Mouse (Mus musculus) embryonic facial prominence, embryonic 15.5 days (tissue): ENCODE measurements around the gene Traf3ip2. TPM values are rescaled to one million over a fixed set of nuclear protein-coding genes. Genes with fewer than 3 reads are reported as not detected.

ENCODE experiments used
- ATAC-seq: fragments of 200-750 bp; cut with Nextera tagmentation; 2 replicates; pipeline ENCODE4 v1.8.0; 2017; ENCODE audit warnings: low read depth, moderate TSS enrichment; ENCODE audit not compliant: insufficient number of reproducible peaks, low FRiP score, low TSS enrichment
- H3K27ac ChIP-seq: fragments of 300-500 bp; sonication (generic); replicated peaks from 2 replicates; pipeline ENCODE4 v1.5.1; 2015; ENCODE audit warnings: mild to moderate bottlenecking, inconsistent platforms
- H3K27me3 ChIP-seq: fragments of 300-500 bp; sonication (generic); 2 replicates; pipeline ENCODE4 v1.6.1; 2015; ENCODE audit warnings: inconsistent platforms
- H3K36me3 ChIP-seq: fragments of 300-500 bp; sonication (generic); 2 replicates; pipeline ENCODE4 v1.6.1; 2015; ENCODE audit warnings: mild to moderate bottlenecking, inconsistent platforms
- H3K4me1 ChIP-seq: fragments of 300-500 bp; sonication (generic); 2 replicates; pipeline ENCODE4 v1.6.1; 2015; ENCODE audit warnings: inconsistent platforms
- H3K4me2 ChIP-seq: fragments of 300-500 bp; sonication (generic); replicated peaks from 2 replicates; pipeline ENCODE4 v1.6.1; 2015; ENCODE audit warnings: mild to moderate bottlenecking, inconsistent platforms
- H3K4me3 ChIP-seq: fragments of 300-500 bp; sonication (generic); replicated peaks from 2 replicates; pipeline ENCODE4 v1.5.1; 2015; ENCODE audit warnings: mild to moderate bottlenecking, inconsistent platforms
- H3K9ac ChIP-seq: fragments of 300-500 bp; sonication (generic); 2 replicates; pipeline ENCODE4 v1.6.1; 2015; ENCODE audit warnings: inconsistent platforms
- H3K9me3 ChIP-seq: fragments of 300-500 bp; sonication (generic); replicated peaks from 2 replicates; pipeline ENCODE4 v1.6.1; 2016; ENCODE audit warnings: inconsistent platforms
- WGBS: fragments of 180-500 bp; shearing (Covaris S2); methylation state at CpG from one replicate; pipeline ENCODE4 v1.1.7; 2015; 5-methylcytosine and 5-hydroxymethylcytosine counted together
- polyA plus RNA-seq: library from polyadenylated mRNA; unstranded; fragments of >200 nt; fragmentation: Nextera tagmentation; extraction: Ambion mirVana; gene quantifications from 2 replicates; pipeline ENCODE4 v1.2.1, GENCODE M21; 2015

Traf3ip2 gene
- polyA plus RNA-seq = 22.2 and 22.3 TPM in 2 replicates

- no peaks in the 10 kb centered on the region for H3K36me3 ChIP-seq
- peak within 1 kb of the TSS; percentile 97 for H3K27ac ChIP-seq
- H3K4me1 ChIP-seq = peaks cover 50% of the 10 kb centered on the region
- H3K4me3 ChIP-seq = peak within 1 kb of the TSS; percentile 44
- no peaks in the 10 kb centered on the region for H3K9me3 ChIP-seq
- H3K4me2 ChIP-seq = peak within 1 kb of the TSS; percentile 52
- WGBS = 38% methylated on average over 4 of the region's 4 CpGs
- no peak for ATAC-seq
- H3K27me3 ChIP-seq = no peaks in the 10 kb centered on the region
- peak within 1 kb of the TSS; percentile 33 for H3K9ac ChIP-seq
Measured at GRCm38 (mm10) chr10:39612633-39612988, at the start of gene Traf3ip2. Traf3ip2 (plus strand) TSS chr10:39612934.

- Histone ChIP-seq H3K9ac (no peak overlapping the region), H3K4me1 (peaks cover 16% of the 10 kb centered on the region), H3K4me2 (no peak overlapping the region), H3K27me3 (no peaks in the 10 kb centered on the region), H3K9me3 (no peaks in the 10 kb centered on the region), H3K4me3 (no peak overlapping the region), H3K27ac (no peak overlapping the region), H3K36me3 (no peaks in the 10 kb centered on the region)
- no peak for ATAC-seq
- 51% methylated on average over 24 of the region's 24 CpGs for WGBS
Measured at GRCm38 (mm10) chr10:39563552-39564223, 49.0 kb upstream of the Traf3ip2 start.

GRCm38 (mm10) chr10:39566901-39567300 lies 45.8 kb upstream of the Traf3ip2 start:
- WGBS = 86% methylated on average over 12 of the region's 12 CpGs
- Histone ChIP-seq H3K36me3 (no peaks in the 10 kb centered on the region), H3K4me1 (peaks cover 35% of the 10 kb centered on the region), H3K27me3 (no peaks in the 10 kb centered on the region), H3K27ac (no peak overlapping the region), H3K9me3 (no peaks in the 10 kb centered on the region), H3K4me3 (no peak overlapping the region), H3K4me2 (no peak overlapping the region), H3K9ac (no peak overlapping the region)
- no peak for ATAC-seq

- peaks cover 37% of the 10 kb centered on the region for H3K4me1 ChIP-seq
- no peaks in the 10 kb centered on the region for H3K9me3 ChIP-seq
- no peak for ATAC-seq
- H3K36me3 ChIP-seq = no peaks in the 10 kb centered on the region
- 91% methylated on average over 4 of the region's 4 CpGs for WGBS
- no peaks in the 10 kb centered on the region for H3K27me3 ChIP-seq
- H3K4me3 ChIP-seq = no peak overlapping the region
- no peak overlapping the region for H3K9ac ChIP-seq
- H3K4me2 ChIP-seq = no peak overlapping the region
- no peak overlapping the region for H3K27ac ChIP-seq
Measured at GRCm38 (mm10) chr10:39568991-39569390, 43.7 kb upstream of the Traf3ip2 start.

- WGBS = 32% methylated on average over 7 of the region's 7 CpGs
- peak overlapping the region; percentile 44; the same call in 1 of the 2 replicates for H3K27ac ChIP-seq
Measured at GRCm38 (mm10) chr10:39571011-39571410, 41.7 kb upstream of the Traf3ip2 start.

GRCm38 (mm10) chr10:39572050-39572671 lies 40.6 kb upstream of the Traf3ip2 start:
- no peak overlapping the region for H3K4me3 ChIP-seq
- peaks cover 55% of the 10 kb centered on the region for H3K4me1 ChIP-seq
- H3K27ac ChIP-seq = no peak overlapping the region
- ATAC-seq = no peak
- H3K9ac ChIP-seq = no peak overlapping the region
- H3K9me3 ChIP-seq = no peaks in the 10 kb centered on the region
- no peaks in the 10 kb centered on the region for H3K36me3 ChIP-seq
- no peaks in the 10 kb centered on the region for H3K27me3 ChIP-seq
- 67% methylated on average over 9 of the region's 9 CpGs for WGBS
- H3K4me2 ChIP-seq = no peak overlapping the region

More at GRCm38 (mm10) chr10:39571011-39571410, 41.7 kb upstream of the Traf3ip2 start:
- no peaks in the 10 kb centered on the region for H3K36me3 ChIP-seq
- ATAC-seq = no peak
- no peak overlapping the region for H3K4me3 ChIP-seq
- no peak overlapping the region for H3K4me2 ChIP-seq
- H3K9me3 ChIP-seq = no peaks in the 10 kb centered on the region
- peaks cover 44% of the 10 kb centered on the region for H3K4me1 ChIP-seq
- no peak overlapping the region for H3K9ac ChIP-seq
- no peaks in the 10 kb centered on the region for H3K27me3 ChIP-seq

GRCm38 (mm10) chr10:39572672-39573051 lies 40.1 kb upstream of the Traf3ip2 start:
- Histone ChIP-seq H3K4me1 (peaks cover 56% of the 10 kb centered on the region), H3K36me3 (no peaks in the 10 kb centered on the region), H3K9me3 (no peaks in the 10 kb centered on the region), H3K4me3 (no peak overlapping the region), H3K9ac (no peak overlapping the region), H3K27me3 (no peaks in the 10 kb centered on the region), H3K27ac (no peak overlapping the region), H3K4me2 (no peak overlapping the region)
- peak; percentile 49; the same call in 1 of the 2 replicates for ATAC-seq
- WGBS = 43% methylated on average over 6 of the region's 6 CpGs

GRCm38 (mm10) chr10:39576466-39576865 lies 36.3 kb upstream of the Traf3ip2 start:
- Histone ChIP-seq H3K9me3 (no peaks in the 10 kb centered on the region), H3K4me2 (no peak overlapping the region), H3K4me3 (no peak overlapping the region), H3K9ac (no peak overlapping the region), H3K36me3 (no peaks in the 10 kb centered on the region), H3K27me3 (no peaks in the 10 kb centered on the region), H3K4me1 (peaks cover 33% of the 10 kb centered on the region), H3K27ac (peak overlapping the region; percentile 69)
- ATAC-seq = no peak
- 42% methylated on average over 6 of the region's 6 CpGs for WGBS

- no peak for ATAC-seq
- 79% methylated on average over 8 of the region's 8 CpGs for WGBS
- Histone ChIP-seq H3K9me3 (no peaks in the 10 kb centered on the region), H3K9ac (no peak overlapping the region), H3K4me1 (peaks cover 31% of the 10 kb centered on the region), H3K4me2 (no peak overlapping the region), H3K27me3 (no peaks in the 10 kb centered on the region), H3K4me3 (no peak overlapping the region), H3K27ac (no peak overlapping the region), H3K36me3 (no peaks in the 10 kb centered on the region)
Measured at GRCm38 (mm10) chr10:39580477-39580876, 32.3 kb upstream of the Traf3ip2 start.

GRCm38 (mm10) chr10:39582385-39582784 lies 30.3 kb upstream of the Traf3ip2 start:
- ATAC-seq = no peak
- Histone ChIP-seq H3K4me1 (peaks cover 31% of the 10 kb centered on the region), H3K4me3 (no peak overlapping the region), H3K4me2 (no peak overlapping the region), H3K27ac (no peak overlapping the region), H3K36me3 (no peaks in the 10 kb centered on the region), H3K9ac (no peak overlapping the region), H3K27me3 (no peaks in the 10 kb centered on the region), H3K9me3 (no peaks in the 10 kb centered on the region)
- WGBS = 71% methylated on average over 2 of the region's 2 CpGs

GRCm38 (mm10) chr10:39583718-39584117 lies 29.0 kb upstream of the Traf3ip2 start:
- no peak overlapping the region for H3K9ac ChIP-seq
- H3K36me3 ChIP-seq = no peaks in the 10 kb centered on the region
- WGBS = 48% methylated on average over 12 of the region's 12 CpGs
- H3K4me1 ChIP-seq = peaks cover 42% of the 10 kb centered on the region
- no peaks in the 10 kb centered on the region for H3K9me3 ChIP-seq
- ATAC-seq = peak; percentile 48; the same call in 1 of the 2 replicates
- no peaks in the 10 kb centered on the region for H3K27me3 ChIP-seq
- peak overlapping the region; percentile 80 for H3K27ac ChIP-seq
- no peak overlapping the region for H3K4me3 ChIP-seq
- H3K4me2 ChIP-seq = no peak overlapping the region
